Mouse (Mus musculus): ENCODE data around the gene Slc24a3. TPM values are rescaled to one million over a fixed set of nuclear protein-coding genes. Genes with fewer than 3 reads are reported as not detected.

The Slc24a3 gene
- polyA plus RNA-seq, 1 experiment from 2014 or later = 3.1 TPM

DNA sequence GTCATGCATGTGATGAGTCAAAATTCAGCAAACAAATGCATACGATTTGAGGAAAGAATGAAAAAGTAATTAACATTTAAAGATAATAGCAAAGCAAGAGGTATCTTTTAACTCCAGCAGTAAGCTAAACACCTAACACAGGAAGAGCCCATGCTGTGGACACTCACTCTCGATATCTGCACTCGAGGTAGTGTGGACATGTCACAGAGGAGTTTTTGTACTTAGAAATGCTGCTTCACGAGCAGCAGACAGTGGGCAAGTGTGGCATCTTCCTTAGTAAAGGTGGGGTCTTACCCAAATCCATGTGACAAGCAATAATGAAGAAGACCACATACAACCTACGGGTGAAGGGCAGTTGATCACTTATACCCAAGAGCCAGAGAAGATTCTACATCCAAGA is 3.5 kb upstream of the Slc24a3 start:
- Histone ChIP-seq H3K27me3 (replicated peaks; ENCODE audit: control insufficient read depth, insufficient read depth, low read length) (no peaks in the 10 kb centered on the region), H3K27ac (ENCODE audit: low read length) (no peak overlapping the region), H3K9ac (ENCODE audit: low read depth, low read length) (no peak overlapping the region), H3K4me3 (ENCODE audit: low read length) (no peak overlapping the region), H3K4me1 (ENCODE audit: control insufficient read depth, insufficient read depth, low read length) (peaks cover 7% of the 10 kb centered on the region), H3K36me3 (ENCODE audit: control insufficient read depth, insufficient read depth, low read length) (no peaks in the 10 kb centered on the region), H3K9me3 (ENCODE audit: control insufficient read depth, low read length) (no peaks in the 10 kb centered on the region), H3K4me2 (ENCODE audit: low read depth, low read length) (no peak overlapping the region)
- no peak for ATAC-seq
- WGBS = 76% methylated on average over 5 of the region's 5 CpGs

DNA sequence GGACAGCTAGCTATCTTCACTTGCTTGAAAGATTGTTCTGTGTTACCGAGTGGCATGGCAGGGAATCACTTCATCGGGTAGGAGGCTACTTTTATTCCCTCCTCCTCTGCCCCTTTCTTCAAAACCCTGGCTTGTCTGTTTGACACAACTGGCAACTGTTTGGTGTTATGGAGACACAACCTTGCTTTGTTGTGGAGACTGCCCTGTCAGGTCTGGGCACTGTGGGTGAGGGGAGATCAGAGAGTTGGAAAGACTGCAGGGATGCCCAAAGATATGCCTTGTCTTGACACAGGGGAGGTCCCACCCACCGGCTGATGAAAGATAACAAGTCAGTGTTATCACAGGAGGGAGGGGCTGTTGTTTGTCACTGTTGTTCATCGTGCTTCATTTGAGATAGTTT is 3.0 kb upstream of the Slc24a3 start:
- 45% methylated on average over 4 of the region's 4 CpGs for WGBS
- ATAC-seq = no peak
- H3K4me2 ChIP-seq (ENCODE audit: low read depth, low read length) = no peak overlapping the region

DNA sequence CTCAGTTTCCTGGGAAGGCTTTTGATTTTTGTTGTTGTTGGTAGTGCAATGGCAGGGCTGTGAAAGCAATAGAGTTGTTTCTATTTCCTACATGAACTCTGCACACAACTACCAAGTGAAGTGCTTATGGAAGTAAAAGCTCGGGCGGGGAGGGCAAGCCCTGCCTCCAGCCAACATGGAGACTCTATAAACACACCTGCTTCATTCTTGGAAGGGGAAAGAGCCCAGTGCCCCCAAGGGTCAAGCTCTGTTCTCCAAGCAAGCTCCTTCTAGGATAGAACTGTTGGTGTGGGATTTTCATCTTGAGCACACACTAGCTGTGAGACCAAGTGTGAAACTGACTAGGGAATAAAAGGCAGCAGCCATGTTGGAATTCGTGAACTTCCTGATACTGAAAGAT is 2.5 kb upstream of the Slc24a3 start:
- no peak for ATAC-seq
- no peak overlapping the region for H3K27ac ChIP-seq (ENCODE audit: low read length)
- H3K4me2 ChIP-seq (ENCODE audit: low read depth, low read length) = no peak overlapping the region
- no peaks in the 10 kb centered on the region for H3K9me3 ChIP-seq (ENCODE audit: control insufficient read depth, low read length)
- H3K4me1 ChIP-seq (ENCODE audit: control insufficient read depth, insufficient read depth, low read length) = peaks cover 7% of the 10 kb centered on the region
- H3K9ac ChIP-seq (ENCODE audit: low read depth, low read length) = no peak overlapping the region
- WGBS = 71% methylated on average over 3 of the region's 3 CpGs
- no peak overlapping the region for H3K4me3 ChIP-seq (ENCODE audit: low read length)
- no peaks in the 10 kb centered on the region for H3K36me3 ChIP-seq (ENCODE audit: control insufficient read depth, insufficient read depth, low read length)
- no peaks in the 10 kb centered on the region for H3K27me3 ChIP-seq (replicated peaks; ENCODE audit: control insufficient read depth, insufficient read depth, low read length)

More for the DNA sequence above, 3.0 kb upstream of the Slc24a3 start:
- no peak overlapping the region for H3K27ac ChIP-seq (ENCODE audit: low read length)
- no peaks in the 10 kb centered on the region for H3K27me3 ChIP-seq (replicated peaks; ENCODE audit: control insufficient read depth, insufficient read depth, low read length)
- H3K9ac ChIP-seq (ENCODE audit: low read depth, low read length) = no peak overlapping the region
- H3K4me1 ChIP-seq (ENCODE audit: control insufficient read depth, insufficient read depth, low read length) = peaks cover 7% of the 10 kb centered on the region
- no peaks in the 10 kb centered on the region for H3K9me3 ChIP-seq (ENCODE audit: control insufficient read depth, low read length)
- H3K36me3 ChIP-seq (ENCODE audit: control insufficient read depth, insufficient read depth, low read length) = no peaks in the 10 kb centered on the region
- H3K4me3 ChIP-seq (ENCODE audit: low read length) = no peak overlapping the region

DNA sequence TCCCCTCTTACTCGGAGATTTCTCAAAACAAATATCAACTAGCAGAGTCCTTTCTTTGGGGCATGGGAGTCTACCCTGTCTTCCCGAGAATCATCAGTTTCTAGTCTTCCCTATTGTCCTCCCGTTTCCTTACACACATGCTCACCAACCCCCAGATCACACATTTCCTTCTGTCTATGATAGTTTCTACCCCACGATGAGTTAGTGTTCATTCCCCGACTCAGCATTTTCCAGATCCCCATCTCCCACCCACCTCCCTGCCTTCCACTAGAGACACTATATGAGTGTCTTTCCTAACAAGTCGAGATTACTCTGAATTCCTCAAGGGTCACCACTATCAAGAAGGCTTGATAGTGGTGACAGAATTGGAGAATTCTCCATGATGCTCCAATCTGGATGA is 1.7 kb upstream of the Slc24a3 start:
- no peak overlapping the region for H3K27ac ChIP-seq (ENCODE audit: low read length)
- WGBS = 82% methylated on average over 6 of the region's 6 CpGs
- H3K27me3 ChIP-seq (replicated peaks; ENCODE audit: control insufficient read depth, insufficient read depth, low read length) = no peaks in the 10 kb centered on the region
- H3K9me3 ChIP-seq (ENCODE audit: control insufficient read depth, low read length) = no peaks in the 10 kb centered on the region
- no peak overlapping the region for H3K4me2 ChIP-seq (ENCODE audit: low read depth, low read length)
- H3K9ac ChIP-seq (ENCODE audit: low read depth, low read length) = no peak overlapping the region
- no peak overlapping the region for H3K4me3 ChIP-seq (ENCODE audit: low read length)
- H3K4me1 ChIP-seq (ENCODE audit: control insufficient read depth, insufficient read depth, low read length) = peaks cover 9% of the 10 kb centered on the region
- H3K36me3 ChIP-seq (ENCODE audit: control insufficient read depth, insufficient read depth, low read length) = no peaks in the 10 kb centered on the region
- no peak for ATAC-seq

DNA sequence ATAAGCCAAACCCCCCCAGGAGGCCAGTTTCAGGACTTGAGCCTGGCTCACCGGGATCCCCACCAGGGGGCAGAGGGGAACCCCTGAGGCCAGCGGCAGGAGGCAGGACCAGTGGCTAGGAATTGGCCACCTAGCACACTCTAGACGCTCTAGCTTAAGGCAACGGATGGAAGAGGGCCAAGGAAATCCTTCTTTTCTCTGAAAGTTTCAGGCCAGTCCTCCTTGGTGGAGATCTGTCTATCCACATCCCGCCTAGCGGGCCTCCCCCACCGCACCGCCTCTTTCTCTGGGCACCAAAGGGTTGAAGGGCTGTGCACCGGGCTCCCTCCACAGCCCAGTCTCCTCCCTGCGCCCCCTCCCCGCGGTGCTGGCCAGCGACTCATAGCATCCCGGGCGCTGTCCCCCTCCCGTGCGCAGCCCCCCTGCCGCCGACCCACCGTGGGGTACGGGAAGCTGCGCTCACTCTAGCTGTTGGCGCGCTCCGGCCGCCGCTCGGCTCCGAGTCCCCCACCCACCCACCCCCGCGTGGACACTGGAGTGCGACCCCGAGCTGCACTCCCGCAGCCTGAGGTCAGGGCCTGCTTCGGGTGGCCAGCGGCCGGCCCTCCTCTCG is 397 bp upstream of the Slc24a3 start:
- H3K36me3 ChIP-seq (ENCODE audit: control insufficient read depth, insufficient read depth, low read length) = no peaks in the 10 kb centered on the region
- WGBS = under 1% methylated on average over 27 of the region's 38 CpGs
- peak; percentile 57 for ATAC-seq
- H3K4me3 ChIP-seq (ENCODE audit: low read length) = peak overlapping the region; percentile 75
- no peaks in the 10 kb centered on the region for H3K9me3 ChIP-seq (ENCODE audit: control insufficient read depth, low read length)
- H3K4me1 ChIP-seq (ENCODE audit: control insufficient read depth, insufficient read depth, low read length) = peaks cover 12% of the 10 kb centered on the region
- H3K27ac ChIP-seq (ENCODE audit: low read length) = peak overlapping the region; percentile 78
- H3K9ac ChIP-seq (ENCODE audit: low read depth, low read length) = peak overlapping the region; percentile 76
- H3K27me3 ChIP-seq (replicated peaks; ENCODE audit: control insufficient read depth, insufficient read depth, low read length) = no peaks in the 10 kb centered on the region
- peak overlapping the region; percentile 99 for H3K4me2 ChIP-seq (ENCODE audit: low read depth, low read length)

DNA sequence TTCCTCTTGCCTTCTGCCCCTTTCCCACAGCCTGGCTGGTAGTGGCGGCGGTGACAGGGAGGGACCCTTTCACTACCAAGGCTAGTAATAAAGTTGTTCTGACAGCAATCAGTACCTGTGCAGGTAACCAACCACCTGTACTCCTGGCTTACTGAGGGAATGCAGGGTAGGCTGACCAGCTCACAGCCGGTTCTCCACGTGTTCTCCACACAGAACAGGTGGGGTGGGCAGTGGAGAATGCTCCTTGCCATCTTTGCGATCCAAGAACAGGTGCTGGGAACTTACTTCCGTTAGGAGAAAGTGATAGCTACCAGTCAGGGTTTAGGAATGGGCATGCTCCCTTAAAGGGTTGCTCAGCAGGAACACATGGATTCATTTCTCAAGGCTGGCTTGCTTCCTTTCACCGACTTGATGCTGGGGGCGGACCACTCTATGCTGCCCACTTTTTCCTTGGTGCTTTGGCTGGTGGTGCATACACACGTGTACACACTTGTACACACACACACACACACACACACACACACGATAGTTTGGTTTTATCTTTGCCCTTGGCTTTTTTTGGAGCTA is 934 bp downstream of the Slc24a3 start:
- 8% methylated on average over 10 of the region's 10 CpGs for WGBS
- Histone ChIP-seq H3K36me3 (ENCODE audit: control insufficient read depth, insufficient read depth, low read length) (no peaks in the 10 kb centered on the region), H3K4me3 (ENCODE audit: low read length) (peak overlapping the region; percentile 75), H3K9ac (ENCODE audit: low read depth, low read length) (peak overlapping the region; percentile 76), H3K4me1 (ENCODE audit: control insufficient read depth, insufficient read depth, low read length) (peaks cover 12% of the 10 kb centered on the region), H3K9me3 (ENCODE audit: control insufficient read depth, low read length) (no peaks in the 10 kb centered on the region), H3K27me3 (replicated peaks; ENCODE audit: control insufficient read depth, insufficient read depth, low read length) (no peaks in the 10 kb centered on the region), H3K4me2 (ENCODE audit: low read depth, low read length) (peak overlapping the region; percentile 99), H3K27ac (ENCODE audit: low read length) (peak overlapping the region; percentile 78)
- ATAC-seq = peak; percentile 49

DNA sequence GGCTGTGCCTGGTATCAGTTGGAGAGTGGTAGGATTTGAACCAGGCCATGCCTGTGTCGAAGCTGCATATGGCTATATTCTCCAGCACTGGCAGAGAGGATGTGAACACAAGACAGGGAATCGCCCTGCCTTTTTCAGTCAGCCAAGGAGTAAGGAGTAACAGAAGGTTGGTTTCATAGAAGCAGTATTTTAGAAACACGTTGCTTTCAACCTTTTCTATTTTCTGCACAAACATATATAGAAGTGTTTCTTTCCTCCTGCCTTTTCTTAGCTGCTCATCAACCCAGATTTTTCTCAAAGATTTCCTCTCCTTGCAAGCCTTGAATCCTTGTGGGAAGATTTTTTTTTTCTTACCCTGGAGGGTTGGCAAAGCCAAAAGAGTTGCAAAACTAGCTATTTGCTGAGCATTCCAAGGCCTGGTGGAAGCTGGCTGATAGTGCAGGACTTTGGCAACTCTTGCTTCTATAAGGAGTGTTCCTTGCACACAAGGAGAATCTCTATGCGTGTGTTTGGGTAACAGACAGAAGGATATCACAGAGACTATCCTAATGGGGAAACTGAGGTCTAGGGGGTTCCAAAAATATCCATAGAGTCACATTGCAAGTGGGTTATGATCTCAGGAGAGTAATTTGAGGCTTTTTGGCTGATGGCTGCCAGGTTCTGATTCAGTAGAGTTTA is 5.6 kb downstream of the Slc24a3 start:
- Histone ChIP-seq H3K27me3 (replicated peaks; ENCODE audit: control insufficient read depth, insufficient read depth, low read length) (no peaks in the 10 kb centered on the region), H3K9ac (ENCODE audit: low read depth, low read length) (no peak overlapping the region), H3K27ac (ENCODE audit: low read length) (no peak overlapping the region), H3K4me3 (ENCODE audit: low read length) (no peak overlapping the region), H3K36me3 (ENCODE audit: control insufficient read depth, insufficient read depth, low read length) (no peaks in the 10 kb centered on the region), H3K4me2 (ENCODE audit: low read depth, low read length) (no peak overlapping the region), H3K9me3 (ENCODE audit: control insufficient read depth, low read length) (no peaks in the 10 kb centered on the region), H3K4me1 (ENCODE audit: control insufficient read depth, insufficient read depth, low read length) (peaks cover 9% of the 10 kb centered on the region)
- 87% methylated on average over 4 of the region's 4 CpGs for WGBS
- no peak for ATAC-seq

DNA sequence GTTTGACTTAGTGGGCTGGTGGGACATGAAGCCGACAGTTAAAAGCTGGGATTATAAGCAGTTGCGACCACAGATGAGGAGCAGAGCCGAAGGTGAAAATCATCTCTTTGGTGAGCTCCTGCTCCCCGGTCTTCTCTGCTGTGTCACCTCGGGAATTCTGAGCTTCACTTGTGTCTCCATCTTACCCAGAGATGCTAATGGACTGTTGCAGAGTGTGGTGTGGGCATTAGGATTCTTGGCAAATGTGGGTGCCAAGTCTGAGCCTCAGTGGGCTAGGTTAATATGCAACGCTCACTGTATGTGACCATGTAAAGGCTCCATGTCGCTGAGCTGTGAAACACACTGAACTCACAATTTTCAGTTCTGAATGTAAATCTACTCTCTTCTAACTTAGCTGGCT is 7.5 kb downstream of the Slc24a3 start:
- ATAC-seq = no peak
- H3K4me2 ChIP-seq (ENCODE audit: low read depth, low read length) = no peak overlapping the region
- H3K27me3 ChIP-seq (replicated peaks; ENCODE audit: control insufficient read depth, insufficient read depth, low read length) = no peaks in the 10 kb centered on the region
- no peak overlapping the region for H3K4me3 ChIP-seq (ENCODE audit: low read length)
- peaks cover 5% of the 10 kb centered on the region for H3K4me1 ChIP-seq (ENCODE audit: control insufficient read depth, insufficient read depth, low read length)
- no peaks in the 10 kb centered on the region for H3K36me3 ChIP-seq (ENCODE audit: control insufficient read depth, insufficient read depth, low read length)
- no peak overlapping the region for H3K9ac ChIP-seq (ENCODE audit: low read depth, low read length)
- 90% methylated on average over 7 of the region's 7 CpGs for WGBS
- H3K9me3 ChIP-seq (ENCODE audit: control insufficient read depth, low read length) = no peaks in the 10 kb centered on the region
- H3K27ac ChIP-seq (ENCODE audit: low read length) = no peak overlapping the region

DNA sequence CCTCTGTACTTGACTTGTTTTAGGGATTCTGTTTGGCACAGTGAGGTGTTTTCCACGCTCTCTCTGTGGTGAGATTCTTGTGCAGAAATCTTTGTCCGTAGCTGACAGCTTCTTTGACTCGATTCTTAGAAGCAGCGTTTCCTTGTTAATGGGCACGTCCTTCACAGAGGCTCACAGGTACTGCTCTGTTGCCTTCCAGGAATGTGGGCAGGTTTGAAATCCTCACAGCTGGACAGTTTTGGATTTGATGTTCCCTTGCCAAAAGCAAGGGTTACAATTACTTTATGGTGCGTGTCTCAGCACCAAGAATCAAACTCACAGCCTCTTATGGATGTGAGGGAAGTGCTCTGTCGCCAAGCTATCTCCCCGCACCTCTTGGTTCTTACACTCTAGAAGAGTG is 14.9 kb downstream of the Slc24a3 start:
- Histone ChIP-seq H3K4me3 (ENCODE audit: low read length) (no peak overlapping the region), H3K27ac (ENCODE audit: low read length) (no peak overlapping the region), H3K36me3 (ENCODE audit: control insufficient read depth, insufficient read depth, low read length) (no peaks in the 10 kb centered on the region), H3K9me3 (ENCODE audit: control insufficient read depth, low read length) (no peaks in the 10 kb centered on the region), H3K9ac (ENCODE audit: low read depth, low read length) (no peak overlapping the region), H3K4me1 (ENCODE audit: control insufficient read depth, insufficient read depth, low read length) (no peaks in the 10 kb centered on the region), H3K27me3 (replicated peaks; ENCODE audit: control insufficient read depth, insufficient read depth, low read length) (no peaks in the 10 kb centered on the region), H3K4me2 (ENCODE audit: low read depth, low read length) (no peak overlapping the region)
- 79% methylated on average over 8 of the region's 8 CpGs for WGBS
- ATAC-seq = no peak

Data from intestine, embryonic 16.5 days (tissue).